Mouse (Mus musculus) CD4-positive, CD25-positive, alpha-beta regulatory T cell, adult 2 months (primary cell): Measurements from ENCODE around the gene Tnni2.
"Not testable (repeated sequence)": the region's sequence is repeated elsewhere in the genome, so short reads cannot be mapped to it uniquely, and the experiment has no call there.

Experiments used
- DNase-seq: peaks from one replicate; pipeline ENCODE4 v3.0.0-alpha.2; 2012; ENCODE audit warnings: low read depth, low spot score

Gene Tnni2

DNA sequence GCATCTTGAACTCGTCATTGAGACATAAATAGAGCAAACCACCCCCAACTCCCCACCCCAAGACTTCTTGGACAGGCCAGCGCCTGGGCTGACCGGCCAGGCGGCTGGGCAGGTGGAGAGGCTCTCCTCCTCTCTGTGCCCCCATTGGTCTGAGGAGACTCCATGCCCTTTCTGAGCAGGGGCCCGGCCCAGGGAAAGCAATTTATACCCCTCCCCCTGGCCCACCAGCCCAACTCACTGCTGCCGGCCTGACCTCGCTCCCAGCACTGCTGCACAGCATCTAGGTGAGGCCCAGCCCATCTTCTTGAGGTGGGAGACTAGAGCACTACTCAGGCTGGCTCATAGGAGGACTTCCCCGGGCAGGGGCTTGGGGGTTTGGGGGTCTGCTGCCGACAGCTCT lies at the start of gene Tnni2:
Tnni2 (plus strand) TSS at position 224 of the 400 bp plus-strand sequence.
- DNase-seq: no peak

DNA sequence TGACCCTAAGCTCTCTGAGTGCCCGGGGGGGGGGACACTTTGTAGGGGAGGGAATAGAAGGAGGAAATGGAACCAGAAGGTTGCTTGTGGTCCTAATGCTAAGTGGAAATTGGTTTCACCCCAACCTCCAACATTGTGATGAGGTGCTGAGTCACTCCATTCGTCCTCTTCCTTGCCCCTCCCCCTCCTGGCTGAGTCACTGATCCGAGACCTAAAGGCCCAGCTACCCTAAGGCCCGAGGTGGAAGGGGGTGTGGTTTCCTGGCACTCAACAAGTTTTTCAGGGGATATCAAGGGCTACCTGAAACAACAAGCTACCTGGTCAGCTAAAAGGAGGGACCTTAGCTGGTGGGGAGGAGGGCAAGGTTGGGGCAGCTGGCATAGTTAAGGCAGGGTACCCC lies 48.4 kb upstream of the Tnni2 start:
- DNase-seq: peak; percentile 40

DNA sequence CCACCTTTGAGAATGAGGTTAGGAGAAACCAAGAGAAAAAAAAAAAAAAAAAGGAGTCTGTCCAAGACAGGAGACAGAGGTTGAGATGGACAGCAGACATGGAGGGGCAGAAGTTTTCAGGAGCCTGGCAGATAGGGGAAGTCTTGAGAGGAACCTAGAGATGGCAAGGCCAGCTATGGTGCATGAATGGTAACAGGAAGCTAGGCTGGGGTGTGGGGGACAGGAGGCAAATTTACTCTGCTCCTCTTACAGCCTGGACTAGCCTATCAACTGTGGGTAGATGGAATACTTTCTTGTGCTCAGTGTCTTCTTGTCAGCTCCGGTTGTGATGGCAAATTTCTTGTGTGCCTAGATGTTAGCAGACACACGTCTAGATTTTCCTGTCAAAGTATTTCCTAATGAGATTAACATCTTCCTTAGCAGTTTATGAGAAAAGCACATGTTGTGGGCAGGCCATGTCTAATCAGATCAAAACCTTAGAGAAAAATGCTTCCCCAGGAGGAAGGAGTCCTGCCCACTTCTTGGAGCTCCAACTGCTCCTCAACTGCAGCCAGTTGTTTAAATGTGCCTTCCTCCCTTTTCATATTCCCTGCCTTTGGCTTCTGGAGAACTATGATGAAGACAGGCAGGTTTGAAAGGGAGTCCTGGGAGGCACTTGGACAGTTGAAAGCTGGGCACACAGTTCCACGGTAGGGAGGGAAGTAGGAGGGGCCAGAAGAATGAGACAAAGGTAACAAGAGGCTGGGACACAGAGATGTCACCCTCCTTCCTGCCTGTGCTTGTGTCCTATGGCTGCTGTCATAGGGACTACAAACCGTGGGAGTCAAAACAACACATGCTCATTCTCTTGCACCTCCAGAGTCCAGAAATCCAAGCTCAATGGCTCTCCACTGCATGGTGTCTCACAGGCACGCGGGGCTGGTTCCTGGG lies 47.1 kb upstream of the Tnni2 start:
- DNase-seq: no peak

DNA sequence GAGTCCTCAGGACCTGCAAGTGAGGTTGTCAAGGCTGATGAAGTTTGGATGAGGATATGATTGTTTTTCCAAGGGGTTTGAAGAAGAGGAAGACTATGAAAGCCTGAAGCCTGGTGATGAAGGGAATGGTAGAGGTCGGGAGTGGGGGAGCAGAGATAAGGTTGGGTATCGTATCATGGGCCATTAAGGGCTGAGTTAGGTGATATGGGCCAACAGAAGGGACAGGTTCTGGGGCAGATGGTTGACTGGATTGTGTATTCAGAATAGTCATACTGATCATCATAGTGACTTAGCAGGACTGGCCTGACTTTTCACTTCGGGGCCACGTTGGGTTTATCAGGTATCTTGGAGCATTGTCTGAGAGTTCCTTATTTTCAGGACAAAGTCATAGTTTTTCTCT lies 46.1 kb upstream of the Tnni2 start:
- DNase-seq: no peak

GRCm38 (mm10) chr7:142396611-142397010 lies 45.0 kb upstream of the Tnni2 start:
- no peak for DNase-seq

- no peak for DNase-seq
Observed at GRCm38 (mm10) chr7:142398052-142398451, 43.6 kb upstream of the Tnni2 start.

DNA sequence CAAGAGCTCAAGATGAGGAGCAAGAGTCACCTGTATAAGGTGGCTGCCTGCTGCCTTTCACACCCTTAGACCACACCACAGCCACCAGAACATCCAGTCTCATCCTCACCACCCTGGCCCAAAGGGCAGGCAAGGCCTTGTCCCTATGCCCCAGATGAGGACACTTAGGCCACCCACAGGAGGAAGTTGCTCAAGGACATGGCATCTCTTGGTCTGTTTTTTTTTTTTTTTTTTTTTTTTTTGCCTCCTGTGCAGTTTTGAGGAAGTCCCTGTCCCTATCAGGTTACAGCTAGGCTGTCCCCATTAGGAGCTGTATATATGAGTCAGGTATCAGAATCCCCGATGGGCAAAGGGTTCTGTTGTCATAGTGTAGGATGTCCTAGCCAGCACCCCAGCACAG lies 42.4 kb upstream of the Tnni2 start:
- no peak for DNase-seq

GRCm38 (mm10) chr7:142400112-142400749 lies 41.4 kb upstream of the Tnni2 start:
- no peak for DNase-seq

DNA sequence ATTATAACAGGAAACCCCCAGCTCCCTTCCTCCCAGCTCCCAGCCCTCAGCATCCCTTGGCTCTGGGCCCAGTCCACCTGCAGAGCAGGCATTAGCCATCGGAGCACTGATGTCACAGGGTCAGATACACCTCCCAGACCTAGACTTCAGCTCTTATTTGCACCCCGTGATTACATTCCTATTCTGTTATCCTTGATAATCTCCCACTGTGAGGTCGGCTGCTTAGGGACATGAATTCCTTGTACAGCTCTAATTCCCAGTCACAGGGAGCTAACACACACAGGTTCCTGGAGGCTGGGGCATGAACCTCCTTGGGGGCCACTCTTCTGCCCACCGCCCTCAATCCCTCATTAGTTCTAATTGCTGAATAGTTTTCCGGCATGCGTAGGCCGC lies 40.9 kb upstream of the Tnni2 start:
- no peak for DNase-seq

DNA sequence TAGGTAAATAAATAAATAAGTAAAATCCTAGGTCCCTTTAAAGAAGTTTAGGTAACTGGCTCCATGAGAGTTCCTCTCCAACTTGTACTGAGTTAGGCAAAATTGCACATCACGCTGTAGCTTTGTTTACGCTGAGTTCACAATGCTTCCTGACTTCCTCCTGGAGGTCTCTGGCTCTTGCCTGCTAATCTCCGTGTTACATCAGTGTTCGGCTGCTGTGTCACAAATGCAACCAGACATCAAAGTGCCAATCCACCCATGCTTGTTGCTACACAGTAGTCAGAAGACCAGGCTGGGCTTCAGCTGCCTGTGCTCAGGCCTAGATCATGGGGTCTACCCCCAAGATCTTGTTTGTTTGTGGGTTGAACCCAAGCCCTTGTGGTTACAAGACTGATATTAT lies 38.0 kb upstream of the Tnni2 start:
- no peak for DNase-seq

GRCm38 (mm10) chr7:142405134-142405533 lies 36.5 kb upstream of the Tnni2 start:
- DNase-seq: not testable (repeated sequence)

DNA sequence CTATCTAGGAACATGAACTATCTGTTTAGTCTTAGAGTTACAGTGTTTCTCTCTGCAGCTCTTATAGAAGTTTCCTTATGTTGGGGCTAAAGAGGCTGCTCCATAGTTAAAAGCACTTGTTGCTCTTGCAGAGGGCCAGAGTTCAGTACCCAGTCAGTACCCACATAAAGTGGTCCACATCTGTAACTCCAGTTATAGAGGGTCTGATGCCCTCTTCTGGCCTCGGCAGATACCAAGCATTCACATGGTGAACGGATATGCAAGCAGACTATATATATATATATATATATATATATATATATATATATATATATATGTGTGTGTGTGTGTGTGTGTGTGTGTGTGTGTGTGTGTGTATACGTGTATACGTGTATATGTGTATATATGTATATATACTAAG lies 33.7 kb upstream of the Tnni2 start:
- peak; percentile 50 for DNase-seq

DNA sequence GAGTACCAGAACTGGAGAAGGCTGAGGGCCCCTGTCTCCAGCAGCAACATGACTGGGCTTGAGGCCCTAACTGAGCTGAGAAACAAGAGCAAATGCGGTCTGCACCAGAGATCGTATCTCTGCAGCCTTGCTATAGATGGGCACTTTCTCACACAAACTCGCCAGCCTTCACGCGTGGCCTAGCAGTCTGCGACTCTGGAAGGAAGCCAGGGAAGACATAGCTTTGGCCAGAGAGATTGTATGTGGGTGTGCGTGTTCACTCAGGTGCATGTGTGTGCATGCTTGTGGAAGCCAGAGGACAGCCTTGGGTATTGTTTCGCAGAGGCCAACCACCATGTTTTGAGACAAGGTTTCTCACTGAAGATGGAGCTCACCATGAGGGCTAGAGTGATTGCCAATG lies 32.9 kb upstream of the Tnni2 start:
- no peak for DNase-seq

GRCm38 (mm10) chr7:142409603-142410002 lies 32.0 kb upstream of the Tnni2 start:
- no peak for DNase-seq

DNA sequence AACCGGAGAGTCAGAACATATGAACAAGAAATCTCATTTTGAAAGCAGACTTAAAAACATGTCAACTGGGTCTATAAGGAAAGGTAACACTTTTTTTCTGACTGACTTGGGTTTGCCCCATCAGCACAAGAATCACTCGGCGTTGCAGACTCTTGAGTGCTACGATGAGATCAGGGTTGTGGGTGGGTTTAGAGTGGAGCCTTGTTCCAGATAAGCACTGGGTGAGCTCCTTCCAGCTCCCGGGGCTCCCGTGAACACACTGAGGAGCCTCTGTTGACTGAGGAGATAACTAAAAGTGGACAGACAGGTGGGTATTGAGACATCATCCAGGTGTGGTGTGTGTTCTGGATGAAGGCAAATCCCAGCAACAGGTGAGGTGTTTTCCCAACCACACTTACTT lies 28.3 kb upstream of the Tnni2 start:
- no peak for DNase-seq

GRCm38 (mm10) chr7:142415314-142415713 lies 26.3 kb upstream of the Tnni2 start:
- DNase-seq: no peak

- DNase-seq: no peak
Observed at GRCm38 (mm10) chr7:142416225-142416624, 25.4 kb upstream of the Tnni2 start.

- no peak for DNase-seq
Observed at GRCm38 (mm10) chr7:142418027-142418426, 23.6 kb upstream of the Tnni2 start.

- DNase-seq: no peak
Observed at GRCm38 (mm10) chr7:142418679-142419078, 22.9 kb upstream of the Tnni2 start.

DNA sequence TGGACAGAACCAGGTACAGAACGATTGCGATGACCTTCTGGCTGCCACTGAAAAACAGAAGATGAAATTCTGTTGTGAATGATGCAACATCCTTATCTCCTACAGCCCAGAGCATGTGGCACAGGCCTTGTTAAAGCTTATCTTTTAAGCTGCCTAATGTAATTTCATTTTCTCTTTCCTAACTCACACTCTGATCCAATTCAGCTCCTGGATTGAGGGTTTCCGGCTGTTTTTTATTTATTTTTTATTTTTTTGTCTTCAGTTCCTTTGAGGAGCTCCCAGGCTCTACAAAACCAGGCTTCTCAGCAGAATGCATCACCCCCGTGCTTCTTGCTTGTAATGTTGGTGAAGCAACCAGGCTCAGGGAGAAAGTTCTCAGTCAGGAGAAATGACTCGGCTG lies 21.7 kb upstream of the Tnni2 start:
- no peak for DNase-seq

GRCm38 (mm10) chr7:142421826-142422225 lies 19.8 kb upstream of the Tnni2 start:
- no peak for DNase-seq

GRCm38 (mm10) chr7:142425641-142426213 lies 15.9 kb upstream of the Tnni2 start:
- DNase-seq: peak; percentile 33

- DNase-seq: peak; percentile 31
Observed at GRCm38 (mm10) chr7:142428213-142428612, 13.4 kb upstream of the Tnni2 start.
